Mouse (Mus musculus) megakaryocyte, adult 5-6 weeks (primary cell): ENCODE data around the gene Rere. TPM values are rescaled to one million over a fixed set of nuclear protein-coding genes. Genes with fewer than 3 reads are reported as not detected.

Experiments
- ATAC-seq: 2 replicates; pipeline ENCODE4 v1.8.0; 2016; ENCODE audit warnings: mild to moderate bottlenecking, inconsistent platforms; ENCODE audit not compliant: poor library complexity, severe bottlenecking
- total RNA-seq, 2 experiments: library from RNA; stranded (forward) in 1 of 2; stranded (reverse) in 1 of 2; fragments of 153-499, 151-499 nt in 1 of 2; fragments of 221-1000, 200-1000 nt in 1 of 2; gene quantifications; 2 replicates each; pipeline versions ENCODE4 v1.2.3 to v1.2.4; 2015 to 2017

The Rere gene
- total RNA-seq (2015) (60.3 and 65.8 TPM in 2 replicates), total RNA-seq (2017) (16.3 and 19.1 TPM in 2 replicates)

- ATAC-seq, result peak; percentile 98
These were observed at the start of gene Rere for GRCm38 (mm10) chr4:150281018-150281761. Gene Rere (plus strand): TSS chr4:150281646.

GRCm38 (mm10) chr4:150231871-150232270 is 49.6 kb upstream of the Rere start:
- ATAC-seq, result no peak

GRCm38 (mm10) chr4:150234599-150235327 is 46.7 kb upstream of the Rere start:
- no peak for ATAC-seq

- no peak for ATAC-seq
These were observed 45.9 kb upstream of the Rere start for GRCm38 (mm10) chr4:150235585-150235984.

- no peak for ATAC-seq
These were observed 45.4 kb upstream of the Rere start for GRCm38 (mm10) chr4:150236031-150236430.

- ATAC-seq, result peak; percentile 72
These were observed 44.6 kb upstream of the Rere start, which contains the start of gene Eno1 for GRCm38 (mm10) chr4:150236521-150237481. Gene Eno1 (plus strand): TSS chr4:150236721.

GRCm38 (mm10) chr4:150237636-150238361 is 43.6 kb upstream of the Rere start:
- peak; percentile 8; the same call in 1 of the 2 replicates for ATAC-seq

- no peak for ATAC-seq
These were observed 42.9 kb upstream of the Rere start for GRCm38 (mm10) chr4:150238433-150239086.

- no peak for ATAC-seq
These were observed 42.4 kb upstream of the Rere start for GRCm38 (mm10) chr4:150239087-150239480.

GRCm38 (mm10) chr4:150239503-150239902 is 41.9 kb upstream of the Rere start:
- ATAC-seq, result peak; percentile 27

- peak; percentile 56 for ATAC-seq
These were observed 41.5 kb upstream of the Rere start for GRCm38 (mm10) chr4:150239951-150240368.

GRCm38 (mm10) chr4:150240381-150240886 is 41.0 kb upstream of the Rere start:
- ATAC-seq, result no peak

- ATAC-seq, result no peak
These were observed 39.7 kb upstream of the Rere start for GRCm38 (mm10) chr4:150241708-150242107.

- ATAC-seq, result peak; percentile 57
These were observed 38.7 kb upstream of the Rere start for GRCm38 (mm10) chr4:150242745-150243144.

- ATAC-seq, result no peak
These were observed 35.6 kb upstream of the Rere start for GRCm38 (mm10) chr4:150245876-150246275.

- peak; percentile 90 for ATAC-seq
These were observed 33.4 kb upstream of the Rere start for GRCm38 (mm10) chr4:150248009-150248408.

- ATAC-seq, result no peak
These were observed 32.5 kb upstream of the Rere start for GRCm38 (mm10) chr4:150248917-150249316.

- no peak for ATAC-seq
These were observed 31.6 kb upstream of the Rere start for GRCm38 (mm10) chr4:150249731-150250270.
